Comparison of ENCODE assay signal across 15 mouse cellular contexts in genomic region chr14:121747360-121747759, GRCm38 (mm10).
"Had no signal": no experiment of that assay in that cellular context is flagged by ENCODE, and none has a peak within 500 bp of the region (broad histone marks: within the 10 kb centered on the region; RNA-seq: fewer than 3 reads in every experiment).

No protein-coding gene starts in this region.

- H3K27ac ChIP-seq: neural tube, embryonic 13.5 days; stomach, embryonic 15.5 days; stomach, postnatal 0 days had no signal

- H3K9ac ChIP-seq: neural tube, embryonic 13.5 days; stomach, embryonic 15.5 days had no signal

- H3K9me3 ChIP-seq: neural tube, embryonic 13.5 days; stomach, embryonic 15.5 days had no signal

- H3K4me3 ChIP-seq: neural tube, embryonic 13.5 days; stomach, embryonic 15.5 days had no signal

- H3K4me2 ChIP-seq: neural tube, embryonic 13.5 days; stomach, embryonic 15.5 days had no signal

- H3K27me3 ChIP-seq: neural tube, embryonic 13.5 days; stomach, embryonic 15.5 days had no signal

- DNase-seq: retina, postnatal 1 day; right cerebral cortex, adult 18-20 months; right cerebral cortex, postnatal 14 days; right cerebral cortex, postnatal 25 days; right cerebral cortex, postnatal 4 days; spleen, adult 18-20 months; thymus, adult 18-20 months; thymus, adult 2 months; thymus, postnatal 14 days; thymus, postnatal 25 days; thymus, postnatal 36 days; thymus, postnatal 4 days had no signal

- H3K36me3 ChIP-seq: neural tube, embryonic 13.5 days; stomach, embryonic 15.5 days had no signal
